Mouse (Mus musculus): ENCODE results near the gene Emc7. TPM values are rescaled to one million over a fixed set of nuclear protein-coding genes. Genes with fewer than 3 reads are reported as not detected.

Emc7 gene
- polyA plus RNA-seq, 1 experiment, result 2.7 TPM

GRCm38 (mm10) chr2:112518541-112518940 is 63.7 kb downstream of the Emc7 start:
- Histone ChIP-seq H3K4me1 (ENCODE audit: control insufficient read depth, insufficient read depth, insufficient read length, low read length) (no peaks in the 10 kb centered on the region), H3K36me3 (ENCODE audit: control insufficient read depth, insufficient read depth, low read length) (peaks cover 7% of the 10 kb centered on the region), H3K4me3 (ENCODE audit: low read depth, low read length) (no peak overlapping the region), H3K27ac (ENCODE audit: insufficient read depth, low read depth, low read length) (no peak overlapping the region), H3K27me3 (ENCODE audit: control insufficient read depth, insufficient read depth, low read length) (no peaks in the 10 kb centered on the region; the same call in 1 of the 2 replicates)
- TF ChIP-seq CTCF (IDR thresholded peaks at IDR 0.05; ENCODE audit: extremely low read depth, insufficient read length, insufficient replicate concordance, low read depth, low read length) (no peak), POLR2A (IDR thresholded peaks at IDR 0.05; ENCODE audit: low read depth, low read length) (no peak)

GRCm38 (mm10) chr2:112520526-112521482 is 66.0 kb downstream of the Emc7 start:
- WGBS, result 88% methylated on average over 4 of the region's 4 CpGs
- Histone ChIP-seq H3K4me1 (ENCODE audit: control insufficient read depth, insufficient read depth, insufficient read length, low read length) (no peaks in the 10 kb centered on the region), H3K27me3 (ENCODE audit: control insufficient read depth, insufficient read depth, low read length) (no peaks in the 10 kb centered on the region; the same call in 1 of the 2 replicates), H3K4me3 (ENCODE audit: low read depth, low read length) (no peak overlapping the region), H3K36me3 (ENCODE audit: control insufficient read depth, insufficient read depth, low read length) (peaks cover 3% of the 10 kb centered on the region), H3K27ac (ENCODE audit: insufficient read depth, low read depth, low read length) (no peak overlapping the region)
- TF ChIP-seq POLR2A (IDR thresholded peaks at IDR 0.05; ENCODE audit: low read depth, low read length) (no peak), CTCF (IDR thresholded peaks at IDR 0.05; ENCODE audit: extremely low read depth, insufficient read length, insufficient replicate concordance, low read depth, low read length) (no peak)

Other genes with a start within 250 kb of the Emc7 start
- 28.5 and 38.7 TPM in 2 replicates for gene Lpcat4, start 215.5 kb upstream of the Emc7 start, polyA plus RNA-seq (2012; rRNA removed)
- not detected in 2 replicates for gene Nutm1, start 195.7 kb upstream of the Emc7 start, polyA plus RNA-seq (2012; rRNA removed)
- 19.4 and 20.3 TPM in 2 replicates for gene Nop10, start 193.1 kb upstream of the Emc7 start, polyA plus RNA-seq (2012; rRNA removed)
- 7.6 and 17.6 TPM in 2 replicates for gene Slc12a6, start 189.2 kb upstream of the Emc7 start, polyA plus RNA-seq (2012; rRNA removed)
- gene Gm21985, start 188.7 kb upstream of the Emc7 start, polyA plus RNA-seq (2012; rRNA removed), result not detected in 2 replicates
- 47.2 and 61.4 TPM in 2 replicates for gene Emc4, start 87.0 kb upstream of the Emc7 start, polyA plus RNA-seq (2012; rRNA removed)
- 0.06 and 0.27 TPM in 2 replicates for gene Katnbl1, start 75.8 kb upstream of the Emc7 start, polyA plus RNA-seq (2012; rRNA removed)
- not detected in 2 replicates for gene Chrm5, start 25.8 kb downstream of the Emc7 start, polyA plus RNA-seq (2012; rRNA removed)
- 1.5 and 2.2 TPM in 2 replicates for gene Aven, start 38.0 kb downstream of the Emc7 start, polyA plus RNA-seq (2012; rRNA removed)